Mouse (Mus musculus): ENCODE measurements around the gene Mecom.

The Mecom gene

GRCm38 (mm10) chr3:30483006-30483684 lies 64.7 kb downstream of the Mecom start:
- DNase-seq (ENCODE audit: low spot score in 2 of 2): no peak

- no peak for DNase-seq (ENCODE audit: low spot score in 2 of 2)
Measured at GRCm38 (mm10) chr3:30481682-30482081, 66.1 kb downstream of the Mecom start.

- no peak for DNase-seq (ENCODE audit: low spot score in 2 of 2)
Measured at GRCm38 (mm10) chr3:30480551-30480950, 67.3 kb downstream of the Mecom start.

- no peak for DNase-seq (ENCODE audit: low spot score in 2 of 2)
Measured at GRCm38 (mm10) chr3:30478252-30478651, 69.6 kb downstream of the Mecom start.

- no peak for DNase-seq (ENCODE audit: low spot score in 2 of 2)
Measured at GRCm38 (mm10) chr3:30477008-30477407, 70.8 kb downstream of the Mecom start.

GRCm38 (mm10) chr3:30475591-30475990 lies 72.2 kb downstream of the Mecom start:
- no peak for DNase-seq (ENCODE audit: low spot score in 2 of 2)

- no peak for DNase-seq (ENCODE audit: low spot score in 2 of 2)
Measured at GRCm38 (mm10) chr3:30468068-30468835, 79.6 kb downstream of the Mecom start.

- DNase-seq (ENCODE audit: low spot score in 2 of 2): no peak
Measured at GRCm38 (mm10) chr3:30466031-30466650, 81.7 kb downstream of the Mecom start.

- no peak for DNase-seq (ENCODE audit: low spot score in 2 of 2)
Measured at GRCm38 (mm10) chr3:30464497-30464896, 83.3 kb downstream of the Mecom start.

GRCm38 (mm10) chr3:30461831-30462230 lies 86.0 kb downstream of the Mecom start:
- no peak for DNase-seq (ENCODE audit: low spot score in 2 of 2)

- DNase-seq (ENCODE audit: low spot score in 2 of 2): no peak
Measured at GRCm38 (mm10) chr3:30460890-30461578, 86.8 kb downstream of the Mecom start.

GRCm38 (mm10) chr3:30459626-30460025 lies 88.2 kb downstream of the Mecom start:
- no peak for DNase-seq (ENCODE audit: low spot score in 2 of 2)

- no peak for DNase-seq (ENCODE audit: low spot score in 2 of 2)
Measured at GRCm38 (mm10) chr3:30457975-30458678, 89.7 kb downstream of the Mecom start.

- no peak for DNase-seq (ENCODE audit: low spot score in 2 of 2)
Measured at GRCm38 (mm10) chr3:30455902-30456301, 91.9 kb downstream of the Mecom start.

GRCm38 (mm10) chr3:30453546-30454455 lies 94.0 kb downstream of the Mecom start:
- DNase-seq (ENCODE audit: low spot score in 2 of 2): no peak

GRCm38 (mm10) chr3:30453046-30453445 lies 94.8 kb downstream of the Mecom start:
- DNase-seq (ENCODE audit: low spot score in 2 of 2): no peak

- no peak for DNase-seq (ENCODE audit: low spot score in 2 of 2)
Measured at GRCm38 (mm10) chr3:30452511-30452910, 95.3 kb downstream of the Mecom start.

- DNase-seq (ENCODE audit: low spot score in 2 of 2): no peak
Measured at GRCm38 (mm10) chr3:30450206-30450965, 97.4 kb downstream of the Mecom start.

- no peak for DNase-seq (ENCODE audit: low spot score in 2 of 2)
Measured at GRCm38 (mm10) chr3:30448624-30449023, 99.2 kb downstream of the Mecom start.

GRCm38 (mm10) chr3:30445970-30446442 lies 101.8 kb downstream of the Mecom start:
- DNase-seq (ENCODE audit: low spot score in 2 of 2): no peak

Measured in spleen, postnatal 4 days (tissue).